Mouse (Mus musculus): ENCODE results near the gene Gm21258.
"Not testable (repeated sequence)": the region's sequence is repeated elsewhere in the genome, so short reads cannot be mapped to it uniquely, and the experiment has no call there.

Gene Gm21258

DNA sequence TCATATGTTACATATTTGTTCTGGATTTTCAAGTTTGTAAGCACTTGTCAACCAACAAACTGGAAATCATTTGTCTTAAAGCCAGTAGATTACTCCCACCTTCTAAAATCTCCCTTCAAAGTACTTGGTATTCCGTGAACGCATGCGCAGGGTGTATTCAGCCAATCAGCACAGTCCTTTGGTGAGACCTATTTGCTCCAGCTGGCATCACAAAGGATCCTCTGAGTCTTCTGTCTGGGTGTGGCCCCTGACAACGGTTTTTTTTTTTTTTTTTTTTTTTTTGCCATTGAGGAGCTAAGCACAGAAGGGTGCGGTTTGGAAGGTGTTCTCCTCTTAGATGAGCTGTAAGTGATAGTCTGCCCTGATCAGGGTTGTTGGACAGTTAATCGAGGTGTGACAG is at the start of gene Gm21258:
Gene Gm21258 (plus strand): TSS at position 301 of the 400 bp plus-strand sequence.
- in situ Hi-C loops (cut with MboI, MseI) = not testable (repeated sequence)
